Mouse (Mus musculus): Measurements from ENCODE around the gene Tuba1b. TPM values are rescaled to one million over a fixed set of nuclear protein-coding genes. Genes with fewer than 3 reads are reported as not detected.
A peak's percentile ranks its signal among the peaks of the same experiment; 100 is the strongest.

Tuba1b gene
- total and polyA plus RNA-seq, 2 experiments = 49.9 to 183 TPM

DNA sequence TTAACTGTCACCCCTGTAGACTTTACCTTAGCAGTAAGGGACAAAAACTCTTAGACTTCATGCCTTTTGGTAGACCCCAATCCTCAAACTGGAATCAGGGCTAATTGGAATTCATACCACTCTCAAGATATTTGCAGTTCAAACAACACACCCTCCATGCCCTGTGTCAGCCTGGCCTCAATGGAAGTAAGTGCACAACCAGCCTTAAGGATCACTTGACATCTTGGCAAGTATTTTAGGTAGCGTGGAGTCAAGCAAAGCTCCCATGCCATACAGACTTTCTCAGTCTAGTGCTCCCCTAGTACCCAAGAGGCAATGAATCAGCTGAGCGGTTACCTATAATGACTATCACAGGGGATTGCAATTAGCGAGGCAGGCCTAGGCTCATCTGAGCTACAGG lies 3.4 kb downstream of the Tuba1b start:
- Histone ChIP-seq H3K4me3 (ENCODE audit: insufficient read depth, low read depth, low read length) (no peak overlapping the region), H3K27me3 (ENCODE audit: control insufficient read depth, insufficient read depth, low read length) (no peaks in the 10 kb centered on the region), H3K9ac (ENCODE audit: low read depth, low read length) (no peak overlapping the region), H3K27ac (replicated peaks; ENCODE audit: insufficient read depth, low read depth, low read length) (no peak overlapping the region), H3K4me1 (ENCODE audit: control insufficient read depth, insufficient read depth, low read length) (peaks cover 5% of the 10 kb centered on the region; the same call in 1 of the 2 replicates), H3K79me2 (ENCODE audit: control insufficient read depth, insufficient read depth, low read length) (no peaks in the 10 kb centered on the region), H3K36me3 (ENCODE audit: control insufficient read depth, insufficient read depth, low read length) (no peaks in the 10 kb centered on the region)
- WGBS = 92% methylated on average over 3 of the region's 3 CpGs
- no peak for DNase-seq (ENCODE audit: extremely low read depth, low read depth, low spot score)
- TF ChIP-seq POLR2A (IDR thresholded peaks at IDR 0.05; ENCODE audit: extremely low read depth, insufficient read depth, low read length) (no peak), CTCF (IDR thresholded peaks at IDR 0.05; ENCODE audit: low read depth, low read length) (no peak)

DNA sequence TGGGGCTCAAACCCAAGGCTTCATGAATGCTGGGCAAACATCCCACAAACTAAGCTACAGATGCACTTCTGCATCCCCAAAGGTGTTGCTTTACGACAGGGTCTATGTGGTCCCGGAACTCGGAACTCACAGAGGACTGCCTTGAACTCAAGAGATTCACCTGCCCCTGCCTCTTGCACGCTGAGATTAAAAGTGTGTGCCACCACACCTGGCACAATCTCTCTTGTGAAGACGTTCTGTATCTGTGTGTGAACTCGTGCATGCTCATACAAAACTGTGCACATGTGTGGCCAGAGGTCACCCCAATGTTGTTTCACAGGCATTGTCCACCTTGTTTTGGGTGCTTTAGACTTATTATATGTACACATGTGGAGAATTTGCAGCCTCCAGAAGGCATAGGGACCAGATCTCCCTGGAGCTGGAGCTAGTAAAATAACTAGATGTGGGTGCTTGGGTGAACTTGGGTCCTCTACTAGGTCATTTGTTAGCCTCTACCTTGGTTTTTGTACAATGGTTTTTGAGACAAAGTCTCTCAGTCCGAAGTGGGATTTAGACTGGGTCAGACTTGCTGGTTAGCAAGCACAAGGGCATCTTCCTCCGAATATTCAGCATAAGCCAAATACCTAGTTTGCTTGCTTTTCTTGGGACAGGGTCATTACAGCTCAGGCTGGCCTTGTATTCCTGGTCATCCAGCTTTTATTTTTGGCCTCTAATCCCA lies 4.2 kb downstream of the Tuba1b start:
- Histone ChIP-seq H3K36me3 (ENCODE audit: control insufficient read depth, insufficient read depth, low read length) (no peaks in the 10 kb centered on the region), H3K9ac (ENCODE audit: low read depth, low read length) (no peak overlapping the region), H3K4me3 (ENCODE audit: insufficient read depth, low read depth, low read length) (no peak overlapping the region), H3K27me3 (ENCODE audit: control insufficient read depth, insufficient read depth, low read length) (no peaks in the 10 kb centered on the region), H3K27ac (replicated peaks; ENCODE audit: insufficient read depth, low read depth, low read length) (no peak overlapping the region), H3K4me1 (ENCODE audit: control insufficient read depth, insufficient read depth, low read length) (peaks cover 5% of the 10 kb centered on the region; the same call in 1 of the 2 replicates), H3K79me2 (ENCODE audit: control insufficient read depth, insufficient read depth, low read length) (no peaks in the 10 kb centered on the region)
- DNase-seq (ENCODE audit: extremely low read depth, low read depth, low spot score) = no peak
- TF ChIP-seq CTCF (IDR thresholded peaks at IDR 0.05; ENCODE audit: low read depth, low read length) = no peak
- TF ChIP-seq POLR2A (IDR thresholded peaks at IDR 0.05; ENCODE audit: extremely low read depth, insufficient read depth, low read length) = no peak
- WGBS = 63% methylated on average over 8 of the region's 8 CpGs

DNA sequence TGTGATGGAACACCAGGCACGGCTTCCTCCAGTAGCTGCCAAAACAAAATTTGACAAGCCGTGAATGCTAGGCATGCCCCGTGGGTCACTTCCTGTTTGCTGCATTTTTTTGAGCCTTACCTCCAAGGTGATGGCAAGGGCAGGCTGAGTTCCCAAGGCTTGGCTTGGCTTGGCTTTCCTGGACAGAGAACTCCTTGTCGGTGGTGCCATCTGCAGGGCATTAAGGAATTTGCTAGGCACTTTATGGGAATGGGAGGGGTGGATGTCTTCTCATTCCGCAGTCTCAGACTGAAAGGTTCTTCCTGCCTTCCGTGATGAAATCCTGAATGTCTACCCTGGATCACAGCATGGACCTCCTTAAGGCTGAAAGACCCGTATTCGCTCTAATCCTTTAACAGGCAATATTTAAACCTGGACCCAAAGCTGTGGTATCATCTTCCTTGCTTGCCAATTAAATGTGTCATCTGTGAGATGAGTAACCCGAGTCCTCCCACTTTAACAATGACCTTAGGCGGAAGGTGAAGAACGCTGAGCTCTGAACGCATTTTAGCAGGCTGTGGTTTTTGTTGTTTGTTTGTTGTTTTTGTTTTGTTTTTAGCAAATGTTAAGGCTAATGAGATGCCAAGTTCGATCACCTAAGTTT lies 5.6 kb downstream of the Tuba1b start:
- 16% methylated on average over 13 of the region's 13 CpGs for WGBS
- peak; percentile 80 for TF ChIP-seq CTCF (IDR thresholded peaks at IDR 0.05; ENCODE audit: low read depth, low read length)
- TF ChIP-seq POLR2A (IDR thresholded peaks at IDR 0.05; ENCODE audit: extremely low read depth, insufficient read depth, low read length) = no peak
- H3K27ac ChIP-seq (replicated peaks; ENCODE audit: insufficient read depth, low read depth, low read length) = no peak overlapping the region

DNA sequence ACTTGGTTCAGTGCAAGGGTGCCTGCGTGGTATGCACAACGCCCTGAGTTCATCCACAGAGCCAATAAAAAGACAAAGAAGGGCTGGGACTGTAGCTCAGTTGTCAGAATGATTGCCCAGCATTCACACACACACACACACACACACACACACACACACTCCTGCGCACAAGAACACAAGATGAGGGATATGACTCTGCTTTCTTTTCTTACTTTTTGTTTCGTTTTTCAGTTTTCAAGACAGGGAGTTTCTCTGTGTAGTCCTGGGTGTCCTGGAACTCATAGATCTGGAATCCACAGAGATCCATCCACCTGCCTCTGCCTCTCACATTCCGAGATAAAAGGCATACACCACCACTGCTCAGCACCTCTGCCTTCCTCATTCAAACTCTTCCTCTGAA lies 6.8 kb downstream of the Tuba1b start:
- Histone ChIP-seq H3K4me3 (ENCODE audit: insufficient read depth, low read depth, low read length) (no peak overlapping the region), H3K79me2 (ENCODE audit: control insufficient read depth, insufficient read depth, low read length) (no peaks in the 10 kb centered on the region), H3K27ac (replicated peaks; ENCODE audit: insufficient read depth, low read depth, low read length) (no peak overlapping the region), H3K27me3 (ENCODE audit: control insufficient read depth, insufficient read depth, low read length) (no peaks in the 10 kb centered on the region), H3K9ac (ENCODE audit: low read depth, low read length) (no peak overlapping the region), H3K36me3 (ENCODE audit: control insufficient read depth, insufficient read depth, low read length) (no peaks in the 10 kb centered on the region), H3K4me1 (ENCODE audit: control insufficient read depth, insufficient read depth, low read length) (peaks cover 10% of the 10 kb centered on the region; the same call in 1 of the 2 replicates)
- TF ChIP-seq POLR2A (IDR thresholded peaks at IDR 0.05; ENCODE audit: extremely low read depth, insufficient read depth, low read length) (no peak), CTCF (IDR thresholded peaks at IDR 0.05; ENCODE audit: low read depth, low read length) (no peak)
- DNase-seq (ENCODE audit: extremely low read depth, low read depth, low spot score) = no peak
- WGBS = 92% methylated on average over 5 of the region's 5 CpGs

More for the DNA sequence above, 5.6 kb downstream of the Tuba1b start:
- Histone ChIP-seq H3K27me3 (ENCODE audit: control insufficient read depth, insufficient read depth, low read length) (no peaks in the 10 kb centered on the region), H3K9ac (ENCODE audit: low read depth, low read length) (no peak overlapping the region), H3K36me3 (ENCODE audit: control insufficient read depth, insufficient read depth, low read length) (no peaks in the 10 kb centered on the region), H3K4me3 (ENCODE audit: insufficient read depth, low read depth, low read length) (no peak overlapping the region), H3K4me1 (ENCODE audit: control insufficient read depth, insufficient read depth, low read length) (peaks cover 8% of the 10 kb centered on the region; the same call in 1 of the 2 replicates), H3K79me2 (ENCODE audit: control insufficient read depth, insufficient read depth, low read length) (no peaks in the 10 kb centered on the region)
- DNase-seq (ENCODE audit: extremely low read depth, low read depth, low spot score) = peak; percentile 94

DNA sequence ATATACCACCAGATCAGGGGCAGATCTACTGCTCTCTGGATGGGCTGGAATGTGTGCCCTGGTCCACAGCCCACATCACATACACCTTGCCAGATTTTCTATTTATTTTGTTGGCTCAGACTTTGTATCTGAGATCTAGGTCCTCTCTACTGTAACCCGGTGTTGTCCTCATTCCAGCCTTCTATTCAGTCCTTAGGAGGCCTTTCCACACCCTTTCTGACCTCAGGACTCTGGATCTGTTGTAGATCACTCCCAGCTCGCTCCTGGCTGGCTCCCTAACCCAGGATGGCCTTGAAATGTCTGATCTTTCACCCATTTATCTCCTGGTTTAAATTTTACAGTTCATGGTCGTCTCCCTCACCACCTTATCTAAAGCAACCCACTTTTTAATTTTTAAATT lies 9.7 kb downstream of the Tuba1b start:
- H3K9ac ChIP-seq (ENCODE audit: low read depth, low read length) = no peak overlapping the region
- H3K27ac ChIP-seq (replicated peaks; ENCODE audit: insufficient read depth, low read depth, low read length) = peak overlapping the region; percentile 53
- DNase-seq (ENCODE audit: extremely low read depth, low read depth, low spot score) = peak; percentile 99
- H3K79me2 ChIP-seq (ENCODE audit: control insufficient read depth, insufficient read depth, low read length) = no peaks in the 10 kb centered on the region
- no peaks in the 10 kb centered on the region for H3K27me3 ChIP-seq (ENCODE audit: control insufficient read depth, insufficient read depth, low read length)
- 21% methylated on average over 3 of the region's 3 CpGs for WGBS
- H3K36me3 ChIP-seq (ENCODE audit: control insufficient read depth, insufficient read depth, low read length) = no peaks in the 10 kb centered on the region
- H3K4me3 ChIP-seq (ENCODE audit: insufficient read depth, low read depth, low read length) = no peak overlapping the region
- peaks cover 15% of the 10 kb centered on the region for H3K4me1 ChIP-seq (ENCODE audit: control insufficient read depth, insufficient read depth, low read length)
- TF ChIP-seq CTCF (IDR thresholded peaks at IDR 0.05; ENCODE audit: low read depth, low read length) (no peak), POLR2A (IDR thresholded peaks at IDR 0.05; ENCODE audit: extremely low read depth, insufficient read depth, low read length) (no peak)

Measured in liver, adult 2 months (tissue).